Mouse (Mus musculus) ES-E14 (cell line): ENCODE data around the gene Cyp2c55.

Experiments used
- CHD2 ChIP-seq: IDR thresholded peaks from 2 replicates; pipeline ENCODE4 v1.6.1; 2014; ENCODE audit warnings: mild to moderate bottlenecking, low read depth, low read length, inconsistent platforms
- MAFK ChIP-seq: IDR thresholded peaks from 2 replicates; pipeline ENCODE4 v1.6.1; 2014; ENCODE audit warnings: mild to moderate bottlenecking, low read depth, low read length, inconsistent platforms; ENCODE audit not compliant: insufficient read depth

- no peak for TF ChIP-seq MAFK
- no peak for TF ChIP-seq CHD2
These were observed 8.1 kb upstream of the Cyp2c55 start for GRCm38 (mm10) chr19:38998676-38999075.
